Mouse (Mus musculus): ENCODE measurements around the gene Syne1. TPM values are rescaled to one million over a fixed set of nuclear protein-coding genes. Genes with fewer than 3 reads are reported as not detected.

The Syne1 gene
- polyA plus RNA-seq, 1 experiment from 2014 or later = 5.2 TPM

GRCm38 (mm10) chr10:5027208-5027607 lies 524.1 kb downstream of the Syne1 start:
- no peak overlapping the region for H3K4me2 ChIP-seq (ENCODE audit: low read depth, low read length)
- no peak for ATAC-seq
- H3K36me3 ChIP-seq (replicated peaks; ENCODE audit: insufficient read depth, low read length) = peaks cover 16% of the 10 kb centered on the region
- H3K9me3 ChIP-seq (ENCODE audit: low read length) = no peaks in the 10 kb centered on the region
- no peak for DNase-seq
- no peak overlapping the region for H3K27ac ChIP-seq (ENCODE audit: low read depth)
- H3K4me3 ChIP-seq (ENCODE audit: low read depth, low read length) = no peak overlapping the region
- 74% methylated on average over 1 of the region's 1 CpGs for WGBS (ENCODE audit: insufficient replicate concordance)
- TF ChIP-seq CTCF (IDR thresholded peaks at IDR 0.05; ENCODE audit: low read depth) (no peak), EP300 (IDR thresholded peaks at IDR 0.05; ENCODE audit: low read depth) (no peak)
- no peak overlapping the region for H3K9ac ChIP-seq (replicated peaks)
- no peaks in the 10 kb centered on the region for H3K27me3 ChIP-seq (ENCODE audit: insufficient read depth, low read length)
- no peaks in the 10 kb centered on the region for H3K4me1 ChIP-seq (ENCODE audit: insufficient read depth)

GRCm38 (mm10) chr10:5025906-5026305 lies 525.4 kb downstream of the Syne1 start:
- no peaks in the 10 kb centered on the region for H3K9me3 ChIP-seq (ENCODE audit: low read length)
- H3K36me3 ChIP-seq (replicated peaks; ENCODE audit: insufficient read depth, low read length) = peaks cover 16% of the 10 kb centered on the region
- no peak overlapping the region for H3K9ac ChIP-seq (replicated peaks)
- no peak for TF ChIP-seq CTCF (IDR thresholded peaks at IDR 0.05; ENCODE audit: low read depth)
- TF ChIP-seq EP300 (IDR thresholded peaks at IDR 0.05; ENCODE audit: low read depth) = no peak
- no peak overlapping the region for H3K4me3 ChIP-seq (ENCODE audit: low read depth, low read length)
- ATAC-seq = no peak
- 87% methylated on average over 4 of the region's 4 CpGs for WGBS (ENCODE audit: insufficient replicate concordance)
- H3K27ac ChIP-seq (ENCODE audit: low read depth) = no peak overlapping the region
- H3K4me2 ChIP-seq (ENCODE audit: low read depth, low read length) = no peak overlapping the region
- H3K4me1 ChIP-seq (ENCODE audit: insufficient read depth) = no peaks in the 10 kb centered on the region
- DNase-seq = no peak
- H3K27me3 ChIP-seq (ENCODE audit: insufficient read depth, low read length) = no peaks in the 10 kb centered on the region

GRCm38 (mm10) chr10:5017148-5017547 lies 534.1 kb downstream of the Syne1 start:
- DNase-seq = no peak
- Histone ChIP-seq H3K27me3 (ENCODE audit: insufficient read depth, low read length) (no peaks in the 10 kb centered on the region), H3K4me2 (ENCODE audit: low read depth, low read length) (no peak overlapping the region), H3K27ac (ENCODE audit: low read depth) (no peak overlapping the region), H3K9me3 (ENCODE audit: low read length) (no peaks in the 10 kb centered on the region), H3K9ac (replicated peaks) (no peak overlapping the region), H3K36me3 (replicated peaks; ENCODE audit: insufficient read depth, low read length) (no peaks in the 10 kb centered on the region), H3K4me3 (ENCODE audit: low read depth, low read length) (no peak overlapping the region), H3K4me1 (ENCODE audit: insufficient read depth) (no peaks in the 10 kb centered on the region)
- 70% methylated on average over 1 of the region's 1 CpGs for WGBS (ENCODE audit: insufficient replicate concordance)
- TF ChIP-seq CTCF (IDR thresholded peaks at IDR 0.05; ENCODE audit: low read depth) (no peak), EP300 (IDR thresholded peaks at IDR 0.05; ENCODE audit: low read depth) (no peak)
- no peak for ATAC-seq

DNA sequence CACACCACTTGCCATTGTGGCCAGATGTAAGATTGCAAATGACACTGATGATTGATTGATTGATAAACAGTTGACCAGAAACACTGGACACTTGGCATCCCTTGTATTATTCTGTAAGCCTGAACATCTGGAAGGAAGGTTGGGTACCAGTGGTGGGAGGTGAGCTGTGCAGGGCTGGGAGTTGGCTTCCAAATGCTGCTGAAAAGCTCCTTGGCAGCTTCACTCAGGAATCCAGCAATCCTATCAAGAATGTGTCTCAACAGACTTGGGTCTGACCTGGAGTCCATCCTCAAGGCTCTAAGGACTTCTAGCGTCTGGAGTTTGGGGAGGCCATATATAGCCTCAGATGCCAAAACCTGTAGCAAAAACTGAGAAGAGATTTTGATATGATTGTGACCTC lies 536.3 kb downstream of the Syne1 start:
- 63% methylated on average over 1 of the region's 1 CpGs for WGBS (ENCODE audit: insufficient replicate concordance)
- no peak for TF ChIP-seq EP300 (IDR thresholded peaks at IDR 0.05; ENCODE audit: low read depth)
- no peak for TF ChIP-seq CTCF (IDR thresholded peaks at IDR 0.05; ENCODE audit: low read depth)
- H3K4me2 ChIP-seq (ENCODE audit: low read depth, low read length) = no peak overlapping the region
- H3K27me3 ChIP-seq (ENCODE audit: insufficient read depth, low read length) = no peaks in the 10 kb centered on the region
- no peaks in the 10 kb centered on the region for H3K36me3 ChIP-seq (replicated peaks; ENCODE audit: insufficient read depth, low read length)
- no peaks in the 10 kb centered on the region for H3K9me3 ChIP-seq (ENCODE audit: low read length)
- DNase-seq (no peak), ATAC-seq (no peak)
- no peak overlapping the region for H3K9ac ChIP-seq (replicated peaks)
- no peaks in the 10 kb centered on the region for H3K4me1 ChIP-seq (ENCODE audit: insufficient read depth)
- H3K27ac ChIP-seq (ENCODE audit: low read depth) = no peak overlapping the region
- H3K4me3 ChIP-seq (ENCODE audit: low read depth, low read length) = no peak overlapping the region

DNA sequence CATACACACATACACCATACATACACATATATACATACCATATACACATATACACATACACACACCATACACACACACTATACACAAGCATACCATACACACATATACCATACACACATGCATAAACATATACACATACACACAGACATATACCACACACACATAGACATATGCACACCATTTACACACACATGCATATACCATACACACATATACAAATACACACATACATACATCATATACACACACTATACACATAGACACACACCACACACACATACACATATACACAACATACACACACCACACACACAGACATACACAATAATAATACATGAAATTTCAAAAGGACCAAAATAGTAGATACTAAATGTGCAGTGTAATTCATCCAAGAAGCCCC lies 539.3 kb downstream of the Syne1 start:
- TF ChIP-seq EP300 (IDR thresholded peaks at IDR 0.05; ENCODE audit: low read depth) (no peak), CTCF (IDR thresholded peaks at IDR 0.05; ENCODE audit: low read depth) (no peak)
- Histone ChIP-seq H3K27ac (ENCODE audit: low read depth) (no peak overlapping the region), H3K4me1 (ENCODE audit: insufficient read depth) (no peaks in the 10 kb centered on the region), H3K27me3 (ENCODE audit: insufficient read depth, low read length) (no peaks in the 10 kb centered on the region), H3K4me3 (ENCODE audit: low read depth, low read length) (no peak overlapping the region), H3K9me3 (ENCODE audit: low read length) (no peaks in the 10 kb centered on the region), H3K9ac (replicated peaks) (no peak overlapping the region), H3K4me2 (ENCODE audit: low read depth, low read length) (no peak overlapping the region), H3K36me3 (replicated peaks; ENCODE audit: insufficient read depth, low read length) (no peaks in the 10 kb centered on the region)
- no peak for DNase-seq
- no peak for ATAC-seq

DNA sequence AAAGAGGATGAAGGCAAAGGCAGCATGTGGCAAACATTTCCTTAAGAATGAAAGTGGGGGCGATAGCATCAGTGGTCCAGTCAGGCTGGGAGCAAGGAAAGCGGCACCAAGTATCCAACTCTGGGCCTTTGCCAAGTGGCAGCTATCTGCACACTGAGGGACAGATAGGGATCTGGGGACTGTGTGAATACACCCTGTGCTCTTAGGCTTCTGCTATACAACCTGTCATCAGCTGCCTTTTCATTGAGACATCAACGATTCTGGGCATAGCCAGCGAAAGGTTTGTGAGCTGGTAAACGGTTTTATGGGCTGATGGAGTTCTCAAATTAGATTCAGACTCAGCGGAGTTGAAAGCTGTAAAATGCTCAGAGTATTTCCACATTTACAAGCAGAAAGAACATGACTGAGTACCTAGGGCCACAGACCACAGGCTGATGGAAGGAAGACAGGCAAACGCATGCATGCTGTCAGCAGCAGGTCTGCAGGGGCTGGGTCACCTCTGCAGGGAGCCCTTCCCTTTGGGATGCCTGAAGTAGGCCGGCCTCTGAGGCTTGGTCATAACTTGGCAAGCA lies 542.4 kb downstream of the Syne1 start:
- Histone ChIP-seq H3K27me3 (ENCODE audit: insufficient read depth, low read length) (no peaks in the 10 kb centered on the region), H3K4me1 (ENCODE audit: insufficient read depth) (no peaks in the 10 kb centered on the region), H3K27ac (ENCODE audit: low read depth) (no peak overlapping the region), H3K36me3 (replicated peaks; ENCODE audit: insufficient read depth, low read length) (no peaks in the 10 kb centered on the region), H3K4me2 (ENCODE audit: low read depth, low read length) (no peak overlapping the region), H3K9me3 (ENCODE audit: low read length) (no peaks in the 10 kb centered on the region), H3K4me3 (ENCODE audit: low read depth, low read length) (no peak overlapping the region), H3K9ac (replicated peaks) (no peak overlapping the region)
- DNase-seq (no peak), ATAC-seq (no peak)
- TF ChIP-seq CTCF (IDR thresholded peaks at IDR 0.05; ENCODE audit: low read depth) = no peak
- no peak for TF ChIP-seq EP300 (IDR thresholded peaks at IDR 0.05; ENCODE audit: low read depth)
- WGBS (ENCODE audit: insufficient replicate concordance) = 79% methylated on average over 8 of the region's 8 CpGs

- TF ChIP-seq EP300 (IDR thresholded peaks at IDR 0.05; ENCODE audit: low read depth) (no peak), CTCF (IDR thresholded peaks at IDR 0.05; ENCODE audit: low read depth) (no peak)
- Histone ChIP-seq H3K27me3 (ENCODE audit: insufficient read depth, low read length) (no peaks in the 10 kb centered on the region), H3K4me3 (ENCODE audit: low read depth, low read length) (no peak overlapping the region), H3K36me3 (replicated peaks; ENCODE audit: insufficient read depth, low read length) (no peaks in the 10 kb centered on the region), H3K4me1 (ENCODE audit: insufficient read depth) (no peaks in the 10 kb centered on the region), H3K9me3 (ENCODE audit: low read length) (no peaks in the 10 kb centered on the region), H3K27ac (ENCODE audit: low read depth) (no peak overlapping the region), H3K4me2 (ENCODE audit: low read depth, low read length) (no peak overlapping the region), H3K9ac (replicated peaks) (no peak overlapping the region)
- ATAC-seq = no peak
- 70% methylated on average over 3 of the region's 3 CpGs for WGBS (ENCODE audit: insufficient replicate concordance)
- DNase-seq = no peak
Observed at GRCm38 (mm10) chr10:4996592-4996991, 554.7 kb downstream of the Syne1 start.

Measured in liver, postnatal 0 days (tissue).